24 mouse cellular contexts compared by ENCODE assay signal in genomic region chr6:18411505-18412225, GRCm38 (mm10).
"Had no signal": no experiment of that assay in that cellular context is flagged by ENCODE, and none has a peak within 500 bp of the region (broad histone marks: within the 10 kb centered on the region; RNA-seq: fewer than 3 reads in every experiment).

No protein-coding gene starts in this region.

- H3K27ac ChIP-seq: gastrocnemius, adult 2 months; heart, embryonic 10.5 days; hindbrain, embryonic 10.5 days; hindbrain, embryonic 13.5 days; hindbrain, embryonic 15.5 days; hindbrain, postnatal 0 days; layer of hippocampus, adult 2 months; limb, embryonic 13.5 days; limb, embryonic 15.5 days had no signal

- H3K4me1 ChIP-seq: heart, embryonic 10.5 days; heart, embryonic 12.5 days; hindbrain, embryonic 10.5 days; hindbrain, embryonic 13.5 days; hindbrain, embryonic 15.5 days; limb, embryonic 13.5 days; limb, embryonic 15.5 days had no signal

- H3K4me2 ChIP-seq: heart, embryonic 12.5 days; hindbrain, embryonic 13.5 days; hindbrain, embryonic 15.5 days; limb, embryonic 13.5 days; limb, embryonic 15.5 days had no signal

- DNase-seq: gastrocnemius, adult 2 months; gastrocnemius, postnatal 10 days; gastrocnemius, postnatal 25 days; heart, adult 18-20 months; heart, postnatal 10 days; heart, postnatal 4 days; kidney, adult 11 months; kidney, adult 2 months; kidney, adult 9 months; kidney, postnatal 10 days; kidney, postnatal 25 days; kidney, postnatal 4 days; layer of hippocampus, postnatal 36 days; left cerebral cortex, postnatal 4 days had no signal

- ATAC-seq: hindbrain, postnatal 0 days; intestine, embryonic 16.5 days had no signal

- H3K36me3 ChIP-seq: heart, embryonic 10.5 days; hindbrain, embryonic 10.5 days had no signal

- H3K9ac ChIP-seq: heart, embryonic 12.5 days; hindbrain, embryonic 13.5 days; hindbrain, embryonic 15.5 days; limb, embryonic 13.5 days; limb, embryonic 15.5 days had no signal

- H3K27me3 ChIP-seq: heart, embryonic 12.5 days; hindbrain, embryonic 13.5 days; hindbrain, embryonic 15.5 days; limb, embryonic 13.5 days; limb, embryonic 15.5 days had no signal

- H3K4me3 ChIP-seq: gastrocnemius, adult 2 months; heart, embryonic 10.5 days; heart, embryonic 12.5 days; hindbrain, embryonic 10.5 days; hindbrain, embryonic 13.5 days; hindbrain, embryonic 15.5 days; layer of hippocampus, adult 2 months; limb, embryonic 13.5 days; limb, embryonic 15.5 days had no signal

- H3K9me3 ChIP-seq: heart, embryonic 10.5 days; heart, embryonic 12.5 days; hindbrain, embryonic 10.5 days; hindbrain, embryonic 13.5 days; hindbrain, embryonic 15.5 days; limb, embryonic 13.5 days; limb, embryonic 15.5 days had no signal
